Mouse (Mus musculus) liver, embryonic 14.5 days (tissue): ENCODE results near the gene Ptpn11.

Experiments used
- CTCF ChIP-seq: IDR thresholded peaks from 2 replicates; pipeline ENCODE4 v1.5.1; 2016; ENCODE audit warnings: antibody characterized with exemption, low read depth, control low read depth
- EP300 ChIP-seq: IDR thresholded peaks from 2 replicates; pipeline ENCODE4 v1.6.1; 2016; ENCODE audit warnings: antibody characterized with exemption, low read depth

GRCm38 (mm10) chr5:121131801-121132200, 59.4 kb downstream of the Ptpn11 start:
- no peak for TF ChIP-seq CTCF
- TF ChIP-seq EP300, result no peak
